Mouse (Mus musculus) myocyte (in vitro differentiated cells): ENCODE measurements at regions not wholly inside any gene's neighbourhood (a gene's known extent, or its start where the extent isn't known, plus 50 kb on each side); places are given as distances from the start of the nearest gene placed in this dataset.

Experiments used
- E2F4 ChIP-seq: IDR thresholded peaks from one replicate; pipeline ENCODE4 v1.6.1; 2011; ENCODE audit warnings: mild to moderate bottlenecking, control low read depth, moderate library complexity; ENCODE audit not compliant: insufficient read depth
- MAX ChIP-seq: IDR thresholded peaks from one replicate; pipeline ENCODE4 v1.6.1; 2011; ENCODE audit warnings: low read depth, mild to moderate bottlenecking, control low read depth
- MYOD1 ChIP-seq, 3 experiments: IDR thresholded peaks; one replicate each; pipeline ENCODE4 v1.6.1; 2011; ENCODE audit warnings: control low read depth in 2 of 3, low read depth in 2 of 3, mild to moderate bottlenecking in 2 of 3, moderate library complexity in 1 of 3; ENCODE audit not compliant: insufficient read length in 2 of 3, control insufficient read depth in 1 of 3
- POLR2A ChIP-seq: IDR thresholded peaks from one replicate; pipeline ENCODE4 v1.6.1; 2011; ENCODE audit warnings: low read depth, mild to moderate bottlenecking, control low read depth, moderate library complexity; ENCODE audit not compliant: insufficient read length
- POLR2AphosphoS2 ChIP-seq: IDR thresholded peaks from one replicate; pipeline ENCODE4 v1.6.1; 2011; ENCODE audit warnings: low read depth, control low read depth; ENCODE audit not compliant: insufficient read length
- REST ChIP-seq: IDR thresholded peaks from one replicate; pipeline ENCODE4 v1.6.1; 2011; ENCODE audit warnings: mild to moderate bottlenecking, control low read depth, moderate library complexity; ENCODE audit not compliant: insufficient read depth, insufficient read length
- SRF ChIP-seq: IDR thresholded peaks from one replicate; pipeline ENCODE4 v1.6.1; 2011; ENCODE audit warnings: low read depth; ENCODE audit not compliant: control insufficient read depth, insufficient read length
- TCF12 ChIP-seq: IDR thresholded peaks from one replicate; pipeline ENCODE4 v1.6.1; 2011; ENCODE audit warnings: mild to moderate bottlenecking, control low read depth; ENCODE audit not compliant: poor library complexity, insufficient read depth, severe bottlenecking
- TCF3 ChIP-seq: IDR thresholded peaks from one replicate; pipeline ENCODE4 v1.6.1; 2011; ENCODE audit warnings: low read depth, control low read depth; ENCODE audit not compliant: insufficient read length
- USF1 ChIP-seq: IDR thresholded peaks from one replicate; pipeline ENCODE4 v1.6.1; 2011; ENCODE audit warnings: low read depth, mild to moderate bottlenecking, control low read depth, moderate library complexity

GRCm38 (mm10) chr9:61069553-61070314 lies 275.4 kb downstream of the Uaca start:
- TF ChIP-seq POLR2A (no peak), MAX (no peak), MYOD1 (IDR thresholded peaks at IDR 0.05; ENCODE audit: control insufficient read depth in 1 of 3, insufficient read length in 2 of 3, low read depth in 2 of 3) (no peak), USF1 (no peak), POLR2AphosphoS2 (no peak), SRF (no peak), E2F4 (no peak), REST (no peak), TCF3 (no peak), TCF12 (no peak)
